Mouse (Mus musculus) intestine, postnatal 0 days (tissue): ENCODE results near the gene Pik3cd. TPM values are rescaled to one million over a fixed set of nuclear protein-coding genes. Genes with fewer than 3 reads are reported as not detected.

ENCODE experiments used
- ATAC-seq: fragments of 200-750 bp; cut with Nextera tagmentation; 2 replicates; pipeline ENCODE4 v1.8.0; 2017; ENCODE audit warnings: mild to moderate bottlenecking, moderate TSS enrichment, moderate library complexity
- H3K27ac ChIP-seq: fragments of 300-500 bp; sonication (generic); 2 replicates; pipeline ENCODE4 v1.5.1; 2014; ENCODE audit warnings: mild to moderate bottlenecking, low read depth, low read length, moderate library complexity
- H3K27me3 ChIP-seq: fragments of 300-500 bp; sonication (generic); replicated peaks from 2 replicates; pipeline ENCODE4 v1.6.1; 2014; ENCODE audit warnings: low read length, mixed read lengths; ENCODE audit not compliant: control insufficient read depth, insufficient read depth
- H3K36me3 ChIP-seq: fragments of 300-500 bp; sonication (generic); 2 replicates; pipeline ENCODE4 v1.6.1; 2014; ENCODE audit warnings: mild to moderate bottlenecking, moderate library complexity; ENCODE audit not compliant: control insufficient read depth, insufficient read depth
- H3K4me1 ChIP-seq: fragments of 300-500 bp; sonication (generic); replicated peaks from 2 replicates; pipeline ENCODE4 v1.6.1; 2014; ENCODE audit warnings: antibody characterized with exemption, low read length, mixed read lengths; ENCODE audit not compliant: control insufficient read depth, insufficient read depth
- H3K4me2 ChIP-seq: fragments of 300-500 bp; sonication (generic); replicated peaks from 2 replicates; pipeline ENCODE4 v1.6.1; 2014; ENCODE audit warnings: low read depth, mild to moderate bottlenecking, moderate library complexity
- H3K4me3 ChIP-seq: fragments of 300-500 bp; sonication (generic); 2 replicates; pipeline ENCODE4 v1.5.1; 2014; ENCODE audit warnings: low read depth, low read length
- H3K9ac ChIP-seq: fragments of 300-500 bp; sonication (generic); 2 replicates; pipeline ENCODE4 v1.6.1; 2014; ENCODE audit warnings: mild to moderate bottlenecking, low read depth, low read length
- H3K9me3 ChIP-seq: fragments of 300-500 bp; sonication (generic); 2 replicates; pipeline ENCODE4 v1.6.1; 2016; ENCODE audit warnings: mixed run types; ENCODE audit not compliant: control insufficient read depth
- CTCF ChIP-seq: sonication (generic); IDR thresholded peaks from 2 replicates; pipeline ENCODE4 v1.5.1; 2016; ENCODE audit warnings: low read depth, mild to moderate bottlenecking, control low read depth, antibody characterized with exemption, moderate library complexity
- WGBS: fragments of 180-500 bp; shearing (Covaris S2); extraction: QIAGEN DNeasy Blood & Tissue Kit; methylation state at CpG from one replicate; pipeline ENCODE4 v1.1.7; 2014; 5-methylcytosine and 5-hydroxymethylcytosine counted together
- polyA plus RNA-seq: library from polyadenylated mRNA; unstranded; fragments of >200 nt; fragmentation: Nextera tagmentation; extraction: Ambion mirVana; gene quantifications from 2 replicates; pipeline ENCODE4 v1.2.1, GENCODE M21; 2015

Pik3cd gene
- polyA plus RNA-seq, 1 experiment from 2014 or later = 2.5 TPM

- ATAC-seq = no peak
- no peaks in the 10 kb centered on the region for H3K27me3 ChIP-seq
- TF ChIP-seq CTCF = no peak
- WGBS = 86% methylated on average over 1 of the region's 1 CpGs
- peaks cover 75% of the 10 kb centered on the region for H3K36me3 ChIP-seq
- H3K27ac ChIP-seq = no peak overlapping the region
- H3K9me3 ChIP-seq = no peaks in the 10 kb centered on the region
- no peak overlapping the region for H3K4me2 ChIP-seq
- no peak overlapping the region for H3K9ac ChIP-seq
- H3K4me3 ChIP-seq = no peak overlapping the region
- H3K4me1 ChIP-seq = no peaks in the 10 kb centered on the region
Observed at GRCm38 (mm10) chr4:149634157-149634556, 68.2 kb downstream of the Pik3cd start.

- 90% methylated on average over 9 of the region's 9 CpGs for WGBS
- Histone ChIP-seq H3K27me3 (no peaks in the 10 kb centered on the region), H3K4me1 (no peaks in the 10 kb centered on the region), H3K27ac (no peak overlapping the region), H3K9me3 (no peaks in the 10 kb centered on the region), H3K9ac (no peak overlapping the region), H3K36me3 (peaks cover 71% of the 10 kb centered on the region), H3K4me3 (no peak overlapping the region), H3K4me2 (no peak overlapping the region)
- no peak for TF ChIP-seq CTCF
- no peak for ATAC-seq
Observed at GRCm38 (mm10) chr4:149632670-149633307, 69.6 kb downstream of the Pik3cd start.

GRCm38 (mm10) chr4:149628810-149629209 is 73.6 kb downstream of the Pik3cd start:
- ATAC-seq = no peak

DNA sequence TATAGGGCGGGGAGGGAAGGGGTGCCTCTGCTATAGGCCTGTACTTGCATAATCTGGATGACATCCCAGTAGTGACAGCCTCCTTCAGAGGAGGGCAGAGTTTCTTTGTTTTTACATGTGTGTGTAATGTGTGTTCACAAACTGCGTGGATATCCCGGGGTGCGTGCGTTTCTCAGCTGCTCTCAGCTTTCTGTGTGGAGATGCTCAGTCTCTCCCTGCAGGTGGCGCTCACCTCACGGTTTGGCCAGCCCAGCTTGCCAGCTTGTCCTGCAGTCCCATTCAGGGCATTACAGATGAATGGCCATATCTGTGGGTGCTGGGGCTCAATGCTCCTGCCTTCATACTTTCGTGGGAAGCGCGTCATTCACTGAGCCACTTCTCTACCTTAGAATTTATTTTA is 74.0 kb downstream of the Pik3cd start:
- Histone ChIP-seq H3K4me3 (no peak overlapping the region), H3K9ac (no peak overlapping the region), H3K27ac (no peak overlapping the region), H3K4me2 (no peak overlapping the region), H3K4me1 (no peaks in the 10 kb centered on the region), H3K9me3 (no peaks in the 10 kb centered on the region), H3K27me3 (no peaks in the 10 kb centered on the region), H3K36me3 (peaks cover 47% of the 10 kb centered on the region)
- 77% methylated on average over 10 of the region's 10 CpGs for WGBS
- peak; percentile 83 for TF ChIP-seq CTCF
- no peak for ATAC-seq

More at GRCm38 (mm10) chr4:149628810-149629209, 73.6 kb downstream of the Pik3cd start:
- peaks cover 50% of the 10 kb centered on the region for H3K36me3 ChIP-seq
- no peak overlapping the region for H3K4me3 ChIP-seq
- H3K9ac ChIP-seq = no peak overlapping the region
- 70% methylated on average over 9 of the region's 9 CpGs for WGBS
- no peak for TF ChIP-seq CTCF
- no peak overlapping the region for H3K27ac ChIP-seq
- no peaks in the 10 kb centered on the region for H3K27me3 ChIP-seq
- H3K4me2 ChIP-seq = no peak overlapping the region
- no peaks in the 10 kb centered on the region for H3K4me1 ChIP-seq
- H3K9me3 ChIP-seq = no peaks in the 10 kb centered on the region

GRCm38 (mm10) chr4:149626809-149627208 is 75.6 kb downstream of the Pik3cd start:
- no peaks in the 10 kb centered on the region for H3K27me3 ChIP-seq
- no peak overlapping the region for H3K27ac ChIP-seq
- 92% methylated on average over 17 of the region's 17 CpGs for WGBS
- H3K9ac ChIP-seq = no peak overlapping the region
- TF ChIP-seq CTCF = no peak
- no peak overlapping the region for H3K4me3 ChIP-seq
- ATAC-seq = no peak
- peaks cover 42% of the 10 kb centered on the region for H3K36me3 ChIP-seq
- no peak overlapping the region for H3K4me2 ChIP-seq
- no peaks in the 10 kb centered on the region for H3K9me3 ChIP-seq
- H3K4me1 ChIP-seq = no peaks in the 10 kb centered on the region

DNA sequence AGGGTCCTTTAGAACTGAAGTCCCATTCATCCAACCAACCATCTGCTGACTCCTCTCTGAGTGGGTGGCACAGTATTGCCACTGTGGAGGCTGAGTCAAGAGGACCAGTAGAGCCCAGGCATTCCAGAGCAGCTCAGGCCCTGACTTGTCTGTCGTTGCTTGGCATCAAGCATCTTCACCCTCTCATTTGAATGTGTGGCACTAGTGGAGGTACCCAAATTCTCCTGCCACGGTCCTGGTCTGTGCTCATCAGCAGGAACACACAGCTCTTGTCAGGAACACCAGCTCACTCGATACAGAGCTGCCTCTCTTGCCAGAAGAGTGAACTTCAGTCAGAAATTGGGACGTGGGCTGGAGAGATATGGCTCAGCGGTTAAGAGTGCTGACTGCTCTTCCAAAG is 78.7 kb downstream of the Pik3cd start:
- WGBS = 87% methylated on average over 5 of the region's 5 CpGs

More for the DNA sequence above, 78.7 kb downstream of the Pik3cd start:
- no peak for TF ChIP-seq CTCF
- no peak overlapping the region for H3K4me3 ChIP-seq
- no peaks in the 10 kb centered on the region for H3K27me3 ChIP-seq
- no peak overlapping the region for H3K4me2 ChIP-seq
- H3K27ac ChIP-seq = no peak overlapping the region
- no peaks in the 10 kb centered on the region for H3K4me1 ChIP-seq
- peaks cover 20% of the 10 kb centered on the region; the same call in 1 of the 2 replicates for H3K36me3 ChIP-seq
- no peaks in the 10 kb centered on the region for H3K9me3 ChIP-seq
- no peak for ATAC-seq
- no peak overlapping the region for H3K9ac ChIP-seq
